Mouse (Mus musculus) liver, adult 2 months (tissue): Measurements from ENCODE around the gene Itgb6. TPM values are rescaled to one million over a fixed set of nuclear protein-coding genes. Genes with fewer than 3 reads are reported as not detected.
A peak's percentile ranks its signal among the peaks of the same experiment; 100 is the strongest.

Experiments
- DNase-seq: peaks from one replicate; pipeline ENCODE4 v3.0.0-alpha.2; 2011; ENCODE audit warnings: low read depth, low spot score; ENCODE audit errors: extremely low read depth
- H3K27ac ChIP-seq: fragments of 200-500 bp; replicated peaks from 2 replicates; pipeline ENCODE4 v1.5.1; 2012; ENCODE audit warnings: low read depth, mild to moderate bottlenecking, control low read depth, inconsistent platforms, low read length; ENCODE audit not compliant: insufficient read depth
- H3K27me3 ChIP-seq: fragments of 200-500 bp; 2 replicates; pipeline ENCODE4 v1.6.1; 2012; ENCODE audit warnings: mild to moderate bottlenecking, moderate library complexity, low read length, inconsistent platforms; ENCODE audit not compliant: control insufficient read depth, insufficient read depth
- H3K36me3 ChIP-seq: fragments of 200-500 bp; 2 replicates; pipeline ENCODE4 v1.6.1; 2012; ENCODE audit warnings: low read length, inconsistent platforms; ENCODE audit not compliant: control insufficient read depth, insufficient read depth
- H3K4me1 ChIP-seq: fragments of 200-500 bp; 2 replicates; pipeline ENCODE4 v1.6.1; 2011; ENCODE audit warnings: low read length; ENCODE audit not compliant: control insufficient read depth, insufficient read depth
- H3K4me3 ChIP-seq: fragments of 200-500 bp; 2 replicates; pipeline ENCODE4 v1.5.1; 2011; ENCODE audit warnings: low read depth, mild to moderate bottlenecking, control low read depth, low read length, moderate library complexity; ENCODE audit not compliant: insufficient read depth
- H3K79me2 ChIP-seq: fragments of 200-500 bp; 2 replicates; pipeline ENCODE4 v1.6.1; 2012; ENCODE audit warnings: inconsistent platforms, mild to moderate bottlenecking, low read length, moderate library complexity; ENCODE audit not compliant: control insufficient read depth, insufficient read depth
- H3K9ac ChIP-seq: fragments of 200-500 bp; 2 replicates; pipeline ENCODE4 v1.6.1; 2012; ENCODE audit warnings: low read depth, mild to moderate bottlenecking, control low read depth, inconsistent platforms, low read length
- CTCF ChIP-seq: fragments of 200-500 bp; IDR thresholded peaks from 2 replicates; pipeline ENCODE4 v1.5.1; 2011; ENCODE audit warnings: low read depth, low read length, control low read depth
- POLR2A ChIP-seq: fragments of 200-500 bp; IDR thresholded peaks from 2 replicates; pipeline ENCODE4 v1.6.1; 2011; ENCODE audit warnings: low read length, control low read depth; ENCODE audit not compliant: insufficient read depth; ENCODE audit errors: extremely low read depth
- WGBS: fragments of 180-500 bp; shearing (Covaris S2); methylation state at CpG from one replicate; pipeline ENCODE4 v1.1.7; 2018; 5-methylcytosine and 5-hydroxymethylcytosine counted together
- polyA plus RNA-seq: library from polyadenylated mRNA; depleted of rRNA; stranded (reverse); fragments of >200 nt; gene quantifications from 2 replicates; pipeline ENCODE4 v1.2.3, GENCODE M21; 2012
- total RNA-seq: library from RNA; depleted of rRNA; stranded (reverse); fragments of >200 nt; gene quantifications from 2 replicates; pipeline ENCODE4 v1.2.3, GENCODE M21; 2014

The Itgb6 gene
- total and polyA plus RNA-seq, 2 experiments = 0.28 TPM; not detected in 1

- no peaks in the 10 kb centered on the region for H3K27me3 ChIP-seq
- TF ChIP-seq POLR2A (no peak), CTCF (no peak)
Measured at GRCm38 (mm10) chr2:60696559-60696958, 25.9 kb downstream of the Itgb6 start.

GRCm38 (mm10) chr2:60695706-60696105 lies 26.7 kb downstream of the Itgb6 start:
- no peak for DNase-seq
- no peaks in the 10 kb centered on the region for H3K79me2 ChIP-seq
- H3K4me3 ChIP-seq = no peak overlapping the region
- 86% methylated on average over 8 of the region's 8 CpGs for WGBS
- H3K4me1 ChIP-seq = no peaks in the 10 kb centered on the region
- no peaks in the 10 kb centered on the region for H3K27me3 ChIP-seq
- no peaks in the 10 kb centered on the region for H3K36me3 ChIP-seq
- H3K9ac ChIP-seq = no peak overlapping the region
- no peak overlapping the region for H3K27ac ChIP-seq
- TF ChIP-seq CTCF = no peak

More at GRCm38 (mm10) chr2:60696559-60696958, 25.9 kb downstream of the Itgb6 start:
- H3K4me3 ChIP-seq = no peak overlapping the region
- no peaks in the 10 kb centered on the region for H3K79me2 ChIP-seq
- H3K4me1 ChIP-seq = no peaks in the 10 kb centered on the region
- H3K9ac ChIP-seq = no peak overlapping the region
- DNase-seq = no peak
- WGBS = 88% methylated on average over 6 of the region's 6 CpGs
- H3K36me3 ChIP-seq = no peaks in the 10 kb centered on the region
- H3K27ac ChIP-seq = no peak overlapping the region

- Histone ChIP-seq H3K27me3 (no peaks in the 10 kb centered on the region), H3K27ac (no peak overlapping the region), H3K79me2 (no peaks in the 10 kb centered on the region), H3K4me1 (no peaks in the 10 kb centered on the region), H3K36me3 (no peaks in the 10 kb centered on the region), H3K4me3 (no peak overlapping the region), H3K9ac (no peak overlapping the region)
- DNase-seq = no peak
- WGBS = 83% methylated on average over 8 of the region's 8 CpGs
- TF ChIP-seq CTCF (no peak), POLR2A (no peak)
Measured at GRCm38 (mm10) chr2:60694563-60694962, 27.9 kb downstream of the Itgb6 start.

GRCm38 (mm10) chr2:60692239-60692638 lies 30.2 kb downstream of the Itgb6 start:
- no peak overlapping the region for H3K4me3 ChIP-seq
- no peaks in the 10 kb centered on the region for H3K36me3 ChIP-seq
- no peaks in the 10 kb centered on the region for H3K4me1 ChIP-seq
- DNase-seq = no peak
- TF ChIP-seq CTCF (no peak), POLR2A (no peak)
- no peaks in the 10 kb centered on the region for H3K27me3 ChIP-seq
- H3K9ac ChIP-seq = no peak overlapping the region
- no peak overlapping the region for H3K27ac ChIP-seq
- 58% methylated on average over 5 of the region's 5 CpGs for WGBS
- no peaks in the 10 kb centered on the region for H3K79me2 ChIP-seq

GRCm38 (mm10) chr2:60690212-60690611 lies 32.2 kb downstream of the Itgb6 start:
- 52% methylated on average over 1 of the region's 1 CpGs for WGBS

GRCm38 (mm10) chr2:60688944-60689615 lies 33.4 kb downstream of the Itgb6 start:
- Histone ChIP-seq H3K27me3 (no peaks in the 10 kb centered on the region), H3K4me3 (no peak overlapping the region), H3K4me1 (no peaks in the 10 kb centered on the region), H3K36me3 (no peaks in the 10 kb centered on the region), H3K79me2 (no peaks in the 10 kb centered on the region), H3K27ac (no peak overlapping the region), H3K9ac (no peak overlapping the region)
- no peak for TF ChIP-seq CTCF
- no peak for TF ChIP-seq POLR2A
- DNase-seq = peak; percentile 21
- 51% methylated on average over 14 of the region's 14 CpGs for WGBS

More at GRCm38 (mm10) chr2:60690212-60690611, 32.2 kb downstream of the Itgb6 start:
- no peak overlapping the region for H3K9ac ChIP-seq
- H3K27me3 ChIP-seq = no peaks in the 10 kb centered on the region
- TF ChIP-seq CTCF (no peak), POLR2A (no peak)
- no peak overlapping the region for H3K4me3 ChIP-seq
- H3K4me1 ChIP-seq = no peaks in the 10 kb centered on the region
- H3K79me2 ChIP-seq = no peaks in the 10 kb centered on the region
- H3K27ac ChIP-seq = no peak overlapping the region
- no peak for DNase-seq
- H3K36me3 ChIP-seq = no peaks in the 10 kb centered on the region
